Mouse (Mus musculus): ENCODE measurements around the gene Skil. TPM values are rescaled to one million over a fixed set of nuclear protein-coding genes. Genes with fewer than 3 reads are reported as not detected.
"Not testable (repeated sequence)": the region's sequence is repeated elsewhere in the genome, so short reads cannot be mapped to it uniquely, and the experiment has no call there.

Skil gene
- polyA plus RNA-seq, 1 experiment from 2014 or later = 30.0 TPM

GRCm38 (mm10) chr3:31123098-31123497, 28.2 kb downstream of the Skil start:
- H3K27me3 ChIP-seq = no peaks in the 10 kb centered on the region
- in situ Hi-C loops (cut with MboI; ENCODE audit: low pct_unique_long_range_greater_than_20kb) = no loop called here
- POLR2A ChIA-PET = no interaction called here

GRCm38 (mm10) chr3:31126303-31126702, 31.4 kb downstream of the Skil start:
- ATAC-seq (no peak), DNase-seq (ENCODE audit: low read depth, low spot score) (no peak)
- in situ Hi-C loops (cut with MboI; ENCODE audit: low pct_unique_long_range_greater_than_20kb) = loop anchor here (25.0 kb wide), 1 partner anchor 1061 kb away; no protein-coding TSS in a partner anchor
- H3K27me3 ChIP-seq = no peaks in the 10 kb centered on the region
- POLR2A ChIA-PET = interaction anchor here (0.5 to 1.0 kb wide), 2 partner anchors 22 to 33 kb away, joined by 3 to 4 read pairs; no protein-coding TSS in a partner anchor
- TF ChIP-seq CTCF (IDR thresholded peaks at IDR 0.05) = no peak
- CTCF ChIA-PET = interaction anchor here (0.8 kb wide), 1 partner anchor 9 kb away, joined by 3 read pairs; no protein-coding TSS in a partner anchor

More at GRCm38 (mm10) chr3:31123098-31123497, 28.2 kb downstream of the Skil start:
- CTCF ChIA-PET = interaction anchor here (1.8 to 2.3 kb wide), 2 partner anchors 10 to 14 kb away, joined by 4 to 6 read pairs; no protein-coding TSS in a partner anchor
- no peak for ATAC-seq
- DNase-seq (ENCODE audit: low read depth, low spot score) = no peak
- TF ChIP-seq CTCF (IDR thresholded peaks at IDR 0.05) = no peak

GRCm38 (mm10) chr3:31126848-31127247, 32.0 kb downstream of the Skil start:
- TF ChIP-seq CTCF (IDR thresholded peaks at IDR 0.05) = no peak
- CTCF ChIA-PET = interaction anchor here (4.6 kb wide), 1 partner anchor 12 kb away, joined by 20 read pairs; no protein-coding TSS in a partner anchor
- POLR2A ChIA-PET = no interaction called here
- no peaks in the 10 kb centered on the region for H3K27me3 ChIP-seq
- in situ Hi-C loops (cut with MboI; ENCODE audit: low pct_unique_long_range_greater_than_20kb) = loop anchor here (25.0 kb wide), 1 partner anchor 1060 kb away; no protein-coding TSS in a partner anchor
- ATAC-seq (no peak), DNase-seq (ENCODE audit: low read depth, low spot score) (no peak)

GRCm38 (mm10) chr3:31129766-31130165, 34.9 kb downstream of the Skil start:
- in situ Hi-C loops (cut with MboI; ENCODE audit: low pct_unique_long_range_greater_than_20kb) = loop anchor here (5.0 to 25.0 kb wide), 2 partner anchors 537 to 1058 kb away; no protein-coding TSS in a partner anchor
- H3K27me3 ChIP-seq = no peaks in the 10 kb centered on the region
- no peak for TF ChIP-seq CTCF (IDR thresholded peaks at IDR 0.05)
- POLR2A ChIA-PET = no interaction called here
- CTCF ChIA-PET = interaction anchor here (1.8 to 4.6 kb wide), 3 partner anchors 9 to 137 kb away, joined by 4 to 20 read pairs (median 7); no protein-coding TSS in a partner anchor
- ATAC-seq = no peak
- no peak for DNase-seq (ENCODE audit: low read depth, low spot score)

- H3K27me3 ChIP-seq = no peaks in the 10 kb centered on the region
- ATAC-seq = no peak
- no peak for DNase-seq (ENCODE audit: low read depth, low spot score)
- CTCF ChIA-PET = no interaction called here
- TF ChIP-seq CTCF (IDR thresholded peaks at IDR 0.05) = no peak
- in situ Hi-C loops (cut with MboI; ENCODE audit: low pct_unique_long_range_greater_than_20kb) = loop anchor here (5.0 to 25.0 kb wide), 2 partner anchors 541 to 1054 kb away; no protein-coding TSS in a partner anchor
- POLR2A ChIA-PET = interaction anchor here (0.7 kb wide), 1 partner anchor 73 kb away, joined by 3 read pairs; no protein-coding TSS in a partner anchor
Observed at GRCm38 (mm10) chr3:31133664-31134063, 38.8 kb downstream of the Skil start.

GRCm38 (mm10) chr3:31134246-31134645, 39.4 kb downstream of the Skil start:
- POLR2A ChIA-PET = no interaction called here
- no peak for TF ChIP-seq CTCF (IDR thresholded peaks at IDR 0.05)
- no peaks in the 10 kb centered on the region for H3K27me3 ChIP-seq
- no peak for DNase-seq (ENCODE audit: low read depth, low spot score)
- in situ Hi-C loops (cut with MboI; ENCODE audit: low pct_unique_long_range_greater_than_20kb) = loop anchor here (5.0 to 25.0 kb wide), 2 partner anchors 542 to 1053 kb away; no protein-coding TSS in a partner anchor
- ATAC-seq = no peak
- CTCF ChIA-PET = no interaction called here

GRCm38 (mm10) chr3:31134696-31135095, 39.8 kb downstream of the Skil start:
- TF ChIP-seq CTCF (IDR thresholded peaks at IDR 0.05) = no peak
- ATAC-seq = no peak
- ChIA-PET CTCF (interaction anchor here (0.9 kb wide), 2 partner anchors 9 to 37 kb away, joined by 3 read pairs; no protein-coding TSS in a partner anchor), POLR2A (no interaction called here)
- in situ Hi-C loops (cut with MboI; ENCODE audit: low pct_unique_long_range_greater_than_20kb) = loop anchor here (5.0 to 25.0 kb wide), 3 partner anchors 77 to 1053 kb away; no protein-coding TSS in a partner anchor
- DNase-seq (ENCODE audit: low read depth, low spot score) = no peak
- no peaks in the 10 kb centered on the region for H3K27me3 ChIP-seq

- POLR2A ChIA-PET; DNase-seq (ENCODE audit: low read depth, low spot score); ATAC-seq; H3K27me3 ChIP-seq: not testable (repeated sequence)
- in situ Hi-C loops (cut with MboI; ENCODE audit: low pct_unique_long_range_greater_than_20kb) = loop anchor here (5.0 to 25.0 kb wide), 2 partner anchors 79 to 1051 kb away; no protein-coding TSS in a partner anchor
- CTCF ChIA-PET = interaction anchor here (0.6 to 3.0 kb wide), 3 partner anchors 80 to 124 kb away, joined by 3 to 29 read pairs (median 4); no protein-coding TSS in a partner anchor
Observed at GRCm38 (mm10) chr3:31136591-31136990, 41.7 kb downstream of the Skil start.

GRCm38 (mm10) chr3:31138454-31139424, 43.9 kb downstream of the Skil start:
- CTCF ChIA-PET = interaction anchor here (0.6 to 3.0 kb wide), 34 partner anchors 9 to 1169 kb away, joined by 3 to 31 read pairs (median 4); partner anchors contain the start of gene Cldn11
- peak; percentile 66 for DNase-seq (ENCODE audit: low read depth, low spot score)
- ATAC-seq = peak; percentile 74
- no peaks in the 10 kb centered on the region for H3K27me3 ChIP-seq
- POLR2A ChIA-PET = interaction anchor here (0.6 to 1.0 kb wide), 2 partner anchors 78 to 82 kb away, joined by 3 read pairs; no protein-coding TSS in a partner anchor
- in situ Hi-C loops (cut with MboI; ENCODE audit: low pct_unique_long_range_greater_than_20kb) = loop anchor here (5.0 to 25.0 kb wide), 2 partner anchors 81 to 1049 kb away; no protein-coding TSS in a partner anchor
- peak; percentile 87 for TF ChIP-seq CTCF (IDR thresholded peaks at IDR 0.05)

- DNase-seq (ENCODE audit: low read depth, low spot score) = no peak
- ChIA-PET POLR2A (interaction anchor here (0.5 kb wide), 1 partner anchor 48 kb away, joined by 6 read pairs; no protein-coding TSS in a partner anchor), CTCF (interaction anchor here (1.0 to 2.4 kb wide), 7 partner anchors 85 to 550 kb away, joined by 3 to 11 read pairs (median 3); no protein-coding TSS in a partner anchor)
- in situ Hi-C loops (cut with MboI; ENCODE audit: low pct_unique_long_range_greater_than_20kb) = loop anchor here (10.0 to 25.0 kb wide), 2 partner anchors 653 to 1046 kb away; no protein-coding TSS in a partner anchor
- no peaks in the 10 kb centered on the region for H3K27me3 ChIP-seq
- no peak for TF ChIP-seq CTCF (IDR thresholded peaks at IDR 0.05)
- ATAC-seq = no peak
Observed at GRCm38 (mm10) chr3:31141621-31142020, 46.8 kb downstream of the Skil start.

- ChIA-PET POLR2A (interaction anchor here (0.7 kb wide), 1 partner anchor 181 kb away, joined by 5 read pairs; no protein-coding TSS in a partner anchor), CTCF (interaction anchor here (1.1 to 4.6 kb wide), 3 partner anchors 92 to 458 kb away, joined by 3 to 32 read pairs (median 6); no protein-coding TSS in a partner anchor)
- in situ Hi-C loops (cut with MboI; ENCODE audit: low pct_unique_long_range_greater_than_20kb) = loop anchor here (5.0 to 25.0 kb wide), 5 partner anchors 92 to 1042 kb away; no protein-coding TSS in a partner anchor
- DNase-seq (ENCODE audit: low read depth, low spot score); ATAC-seq; H3K27me3 ChIP-seq: not testable (repeated sequence)
Observed at GRCm38 (mm10) chr3:31145222-31145621, 50.4 kb downstream of the Skil start.

All from Patski (cell line).